Mouse (Mus musculus): ENCODE data around the gene Fcgrt.

DNA sequence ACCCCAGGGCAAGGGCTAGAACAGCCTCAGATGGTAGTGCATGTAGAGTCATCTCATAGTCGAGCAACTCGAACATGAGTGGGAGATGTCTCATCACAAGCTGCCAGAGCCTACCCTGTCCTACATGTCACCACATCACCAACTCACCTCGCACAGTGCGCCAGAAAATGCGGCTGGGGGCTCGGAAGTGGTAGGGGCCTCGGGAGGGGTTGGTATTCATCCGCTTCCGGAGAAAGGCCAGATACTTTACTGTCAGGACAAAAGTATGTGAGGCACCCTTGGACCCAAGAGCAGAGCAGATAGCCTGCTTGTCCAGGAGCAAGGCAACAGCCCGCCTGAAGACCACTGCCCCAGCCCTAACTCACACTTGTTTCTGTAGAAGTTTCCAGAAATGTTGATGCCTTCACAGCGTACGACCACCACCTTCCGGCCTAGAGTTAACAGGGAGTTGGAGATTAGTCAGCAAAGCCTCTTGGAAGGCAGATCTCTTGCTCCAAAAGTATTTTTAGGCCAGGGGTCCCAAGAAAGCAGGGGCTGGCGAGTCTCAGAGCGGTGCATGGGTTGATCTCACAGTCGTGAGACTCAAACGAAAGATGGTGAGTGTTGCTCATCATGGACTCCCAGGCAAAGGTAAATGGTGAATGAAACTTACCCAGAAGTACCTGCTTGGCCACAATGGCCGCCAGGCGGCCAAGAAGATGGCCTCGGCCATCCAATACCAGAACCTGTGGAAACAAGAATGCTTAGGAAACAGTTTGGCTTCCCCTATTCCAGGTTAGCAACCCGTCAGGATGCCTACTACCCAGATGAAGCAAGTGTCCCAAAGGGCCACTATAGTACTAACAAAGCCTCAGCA is 23.4 kb upstream of the Fcgrt start:
- TF ChIP-seq CTCF (IDR thresholded peaks at IDR 0.05) (0 out of 2 replicates have a peak, but pooled peaks have one; percentile 31), EP300 (IDR thresholded peaks at IDR 0.05) (no peak)
